Mouse (Mus musculus) stomach, embryonic 15.5 days (tissue): Measurements from ENCODE around the gene Tmtc2. TPM values are rescaled to one million over a fixed set of nuclear protein-coding genes. Genes with fewer than 3 reads are reported as not detected.
A peak's percentile ranks its signal among the peaks of the same experiment; 100 is the strongest.

Experiments
- ATAC-seq: fragments of 200-750 bp; cut with Nextera tagmentation; 2 replicates; pipeline ENCODE4 v1.8.0; 2017; ENCODE audit warnings: low read depth, moderate number of reproducible peaks, moderate TSS enrichment; ENCODE audit not compliant: insufficient read depth, low FRiP score
- H3K27ac ChIP-seq: fragments of 300-500 bp; sonication (generic); 2 replicates; pipeline ENCODE4 v1.5.1; 2015; ENCODE audit warnings: mild to moderate bottlenecking, inconsistent platforms
- H3K27me3 ChIP-seq: fragments of 300-500 bp; sonication (generic); replicated peaks from 2 replicates; pipeline ENCODE4 v1.6.1; 2015; ENCODE audit warnings: inconsistent platforms
- H3K36me3 ChIP-seq: fragments of 300-500 bp; sonication (generic); 2 replicates; pipeline ENCODE4 v1.6.1; 2015; ENCODE audit warnings: inconsistent platforms
- H3K4me1 ChIP-seq: fragments of 300-500 bp; sonication (generic); 2 replicates; pipeline ENCODE4 v1.6.1; 2015; ENCODE audit warnings: inconsistent platforms
- H3K4me2 ChIP-seq: fragments of 300-500 bp; sonication (generic); 2 replicates; pipeline ENCODE4 v1.6.1; 2015; ENCODE audit warnings: mild to moderate bottlenecking, inconsistent platforms
- H3K4me3 ChIP-seq: fragments of 300-500 bp; sonication (generic); replicated peaks from 2 replicates; pipeline ENCODE4 v1.5.1; 2015; ENCODE audit warnings: inconsistent platforms
- H3K9ac ChIP-seq: fragments of 300-500 bp; sonication (generic); 2 replicates; pipeline ENCODE4 v1.6.1; 2015; ENCODE audit warnings: inconsistent platforms
- H3K9me3 ChIP-seq: fragments of 300-500 bp; sonication (generic); 2 replicates; pipeline ENCODE4 v1.6.1; 2016; ENCODE audit warnings: inconsistent platforms
- WGBS: fragments of 180-500 bp; shearing (Covaris S2); methylation state at CpG from one replicate; pipeline ENCODE4 v1.1.7; 2015; 5-methylcytosine and 5-hydroxymethylcytosine counted together
- polyA plus RNA-seq: library from polyadenylated mRNA; unstranded; fragments of >200 nt; fragmentation: Nextera tagmentation; extraction: Ambion mirVana; gene quantifications from 2 replicates; pipeline ENCODE4 v1.2.1, GENCODE M21; 2015

The Tmtc2 gene
- polyA plus RNA-seq, 1 experiment from 2014 or later: 12.2 TPM

- H3K36me3 ChIP-seq: no peaks in the 10 kb centered on the region
- H3K4me3 ChIP-seq: no peak overlapping the region
- H3K9ac ChIP-seq: no peak overlapping the region
- WGBS: 92% methylated on average over 6 of the region's 6 CpGs
- H3K9me3 ChIP-seq: no peaks in the 10 kb centered on the region
- no peaks in the 10 kb centered on the region for H3K27me3 ChIP-seq
- H3K4me2 ChIP-seq: no peak overlapping the region
- ATAC-seq: no peak
- no peak overlapping the region for H3K27ac ChIP-seq
- H3K4me1 ChIP-seq: no peaks in the 10 kb centered on the region
Measured at GRCm38 (mm10) chr10:105542081-105542480, 32.2 kb downstream of the Tmtc2 start.

DNA sequence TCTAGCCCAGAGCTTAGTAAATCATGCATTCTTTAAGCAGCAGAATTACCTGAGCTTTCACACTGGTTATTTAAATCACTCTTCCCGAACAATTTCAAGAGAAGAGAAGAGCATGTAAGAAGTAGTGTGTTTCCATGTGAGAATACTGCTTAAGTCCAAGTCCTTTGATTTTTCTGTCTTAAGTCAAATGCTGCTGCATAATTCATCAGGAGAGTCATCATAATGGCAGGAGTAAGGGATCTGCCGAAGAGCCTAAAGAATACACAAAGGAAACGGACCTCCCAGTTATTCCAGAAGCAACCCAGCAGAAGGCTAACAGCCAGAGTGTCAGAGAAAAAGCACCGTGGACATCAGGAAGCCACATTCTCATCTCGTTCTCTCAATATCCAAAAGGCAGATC is 34.6 kb downstream of the Tmtc2 start:
- Histone ChIP-seq H3K27ac (no peak overlapping the region), H3K9ac (no peak overlapping the region), H3K9me3 (no peaks in the 10 kb centered on the region), H3K4me2 (no peak overlapping the region), H3K4me1 (no peaks in the 10 kb centered on the region), H3K27me3 (no peaks in the 10 kb centered on the region), H3K36me3 (no peaks in the 10 kb centered on the region), H3K4me3 (no peak overlapping the region)
- ATAC-seq: no peak
- 54% methylated on average over 5 of the region's 5 CpGs for WGBS

- no peak overlapping the region for H3K9ac ChIP-seq
- WGBS: 75% methylated on average over 4 of the region's 4 CpGs
- no peak overlapping the region for H3K4me3 ChIP-seq
- H3K4me2 ChIP-seq: no peak overlapping the region
- no peak for ATAC-seq
- H3K9me3 ChIP-seq: no peaks in the 10 kb centered on the region
- no peaks in the 10 kb centered on the region for H3K36me3 ChIP-seq
- H3K4me1 ChIP-seq: no peaks in the 10 kb centered on the region
- no peaks in the 10 kb centered on the region for H3K27me3 ChIP-seq
- H3K27ac ChIP-seq: no peak overlapping the region
Measured at GRCm38 (mm10) chr10:105536910-105537309, 37.3 kb downstream of the Tmtc2 start.

GRCm38 (mm10) chr10:105535848-105536247 is 38.4 kb downstream of the Tmtc2 start:
- no peak overlapping the region for H3K4me2 ChIP-seq
- H3K9me3 ChIP-seq: no peaks in the 10 kb centered on the region
- H3K27me3 ChIP-seq: no peaks in the 10 kb centered on the region
- H3K4me1 ChIP-seq: no peaks in the 10 kb centered on the region
- H3K27ac ChIP-seq: no peak overlapping the region
- ATAC-seq: no peak
- no peak overlapping the region for H3K4me3 ChIP-seq
- H3K36me3 ChIP-seq: no peaks in the 10 kb centered on the region
- no peak overlapping the region for H3K9ac ChIP-seq

DNA sequence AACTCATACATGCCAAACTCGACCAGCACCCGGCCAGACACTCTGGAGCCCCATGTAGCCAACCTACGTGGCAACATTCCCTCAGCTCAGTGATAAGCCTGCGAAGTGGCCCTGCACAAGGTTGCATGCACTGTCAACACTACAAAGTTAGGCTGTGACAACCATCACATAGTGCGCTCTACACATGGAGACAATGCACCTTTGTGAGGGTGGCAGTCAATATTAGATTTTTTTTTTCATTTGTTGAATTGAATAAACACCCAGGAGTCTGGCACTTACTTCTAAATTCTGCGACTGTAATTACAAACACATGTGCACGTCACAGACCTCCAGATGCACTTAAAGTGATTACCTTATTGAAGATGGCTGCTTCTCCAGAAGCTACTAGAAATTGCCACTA is 41.5 kb downstream of the Tmtc2 start:
- Histone ChIP-seq H3K4me3 (no peak overlapping the region), H3K4me2 (no peak overlapping the region), H3K27me3 (no peaks in the 10 kb centered on the region), H3K27ac (no peak overlapping the region), H3K4me1 (no peaks in the 10 kb centered on the region), H3K9ac (no peak overlapping the region), H3K36me3 (no peaks in the 10 kb centered on the region), H3K9me3 (no peaks in the 10 kb centered on the region)
- ATAC-seq: no peak
- 67% methylated on average over 7 of the region's 7 CpGs for WGBS

- Histone ChIP-seq H3K27me3 (no peaks in the 10 kb centered on the region), H3K27ac (no peak overlapping the region), H3K36me3 (no peaks in the 10 kb centered on the region), H3K9me3 (no peaks in the 10 kb centered on the region), H3K4me1 (no peaks in the 10 kb centered on the region), H3K9ac (no peak overlapping the region), H3K4me3 (no peak overlapping the region), H3K4me2 (no peak overlapping the region)
- no peak for ATAC-seq
- 84% methylated on average over 5 of the region's 5 CpGs for WGBS
Measured at GRCm38 (mm10) chr10:105532019-105532525, 42.2 kb downstream of the Tmtc2 start.

DNA sequence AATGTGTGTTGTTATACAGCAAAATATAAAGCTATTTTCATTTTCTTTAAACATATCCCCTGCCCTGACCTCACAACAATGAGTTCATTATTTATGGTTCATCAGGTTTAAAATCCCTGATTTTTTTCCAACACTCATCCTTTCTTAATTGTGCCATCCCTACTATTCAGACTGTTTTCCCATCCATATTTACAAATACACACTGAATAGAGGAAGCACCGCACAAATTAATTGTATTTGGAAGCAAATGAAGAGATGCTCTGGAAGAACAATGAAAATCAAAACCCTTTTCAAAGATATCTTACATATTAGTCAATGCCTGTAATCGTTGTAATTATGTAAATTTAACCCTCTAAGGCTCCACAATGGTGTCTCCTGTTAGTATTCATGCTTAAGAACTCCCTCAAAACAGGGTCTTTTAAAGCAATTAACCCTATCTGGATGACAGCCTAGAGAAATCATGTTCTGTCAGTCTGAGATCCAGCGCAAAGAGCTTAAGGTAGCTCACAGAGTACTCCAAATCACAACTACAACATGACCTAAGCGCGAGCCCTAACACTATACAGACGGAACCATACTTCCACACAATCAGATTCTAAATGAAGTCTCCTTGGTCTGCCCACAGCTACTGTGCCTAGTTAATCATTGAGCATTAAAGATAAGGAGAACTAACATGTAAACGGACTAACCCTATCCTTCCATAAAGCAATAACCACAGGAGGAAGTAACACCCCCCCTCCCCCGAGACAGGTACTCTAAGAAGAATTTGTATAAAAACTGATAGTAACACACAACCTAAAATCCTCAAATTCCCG is 43.0 kb downstream of the Tmtc2 start:
- Histone ChIP-seq H3K4me1 (no peaks in the 10 kb centered on the region), H3K27ac (peak overlapping the region; percentile 65; the same call in 1 of the 2 replicates), H3K9me3 (no peaks in the 10 kb centered on the region), H3K4me3 (no peak overlapping the region), H3K36me3 (no peaks in the 10 kb centered on the region), H3K4me2 (no peak overlapping the region), H3K27me3 (no peaks in the 10 kb centered on the region), H3K9ac (no peak overlapping the region)
- peak; percentile 77 for ATAC-seq
- 66% methylated on average over 9 of the region's 9 CpGs for WGBS

DNA sequence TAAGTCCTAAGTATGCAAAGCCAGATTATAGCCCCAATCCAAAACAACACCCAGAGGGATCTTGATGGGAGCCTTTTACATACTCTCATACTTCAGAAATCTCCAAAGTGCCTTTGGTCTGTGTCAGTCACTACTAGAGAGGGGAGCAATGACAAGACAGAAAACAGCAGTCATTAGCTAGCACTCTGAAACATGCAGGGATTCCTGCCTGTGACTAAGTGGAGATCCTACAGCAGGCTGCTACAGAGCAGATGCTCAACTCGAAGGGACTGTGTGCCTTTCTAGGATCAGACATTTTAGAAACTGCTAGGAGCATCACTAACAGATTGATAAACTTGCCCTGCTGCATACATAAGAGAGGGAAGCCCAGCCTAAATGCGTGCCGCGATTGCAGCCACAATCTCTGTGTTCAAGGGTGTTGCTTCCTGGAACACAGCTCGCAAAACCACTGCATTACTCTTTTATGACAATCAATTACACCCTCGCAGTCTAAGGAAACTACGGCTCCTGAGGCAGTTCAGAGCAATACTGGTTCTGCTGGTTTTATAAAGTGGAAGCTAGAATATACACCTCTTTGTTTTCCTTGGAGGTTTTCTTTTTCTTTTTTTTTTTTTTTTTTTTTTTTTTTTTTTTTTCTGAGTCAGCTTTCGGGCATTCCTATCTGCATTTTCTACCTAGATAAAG is 50.7 kb downstream of the Tmtc2 start:
- no peaks in the 10 kb centered on the region for H3K9me3 ChIP-seq
- H3K36me3 ChIP-seq: no peaks in the 10 kb centered on the region
- WGBS: 18% methylated on average over 8 of the region's 8 CpGs
- H3K9ac ChIP-seq: no peak overlapping the region
- H3K4me2 ChIP-seq: peak overlapping the region; percentile 30
- no peaks in the 10 kb centered on the region; the same call in 1 of the 2 replicates for H3K4me1 ChIP-seq
- peak; percentile 83 for ATAC-seq
- no peaks in the 10 kb centered on the region for H3K27me3 ChIP-seq
- H3K4me3 ChIP-seq: no peak overlapping the region
- H3K27ac ChIP-seq: peak overlapping the region; percentile 81

DNA sequence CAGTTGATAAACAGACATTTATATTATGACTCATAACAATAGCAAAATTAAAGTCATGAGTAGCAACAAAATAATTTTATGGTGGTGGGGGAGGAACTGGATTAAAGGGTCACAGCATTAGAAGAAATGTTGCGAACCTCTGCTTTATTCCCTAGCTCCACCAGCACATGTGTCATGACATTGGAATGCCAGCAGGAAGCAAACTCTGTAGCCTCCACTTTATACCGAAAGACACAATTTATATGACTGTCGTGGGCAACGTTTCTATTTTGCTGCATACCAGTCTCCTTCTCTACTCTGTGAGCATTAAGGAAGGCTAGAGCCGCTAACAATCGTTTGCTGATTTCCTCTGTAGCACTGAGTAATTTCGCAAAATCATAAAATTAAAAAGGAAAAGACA is 51.8 kb downstream of the Tmtc2 start:
- no peaks in the 10 kb centered on the region for H3K36me3 ChIP-seq
- no peaks in the 10 kb centered on the region for H3K9me3 ChIP-seq
- no peak for ATAC-seq
- H3K4me3 ChIP-seq: no peak overlapping the region
- H3K27ac ChIP-seq: no peak overlapping the region; the same call in 1 of the 2 replicates
- no peaks in the 10 kb centered on the region; the same call in 1 of the 2 replicates for H3K4me1 ChIP-seq
- no peak overlapping the region for H3K9ac ChIP-seq
- 47% methylated on average over 7 of the region's 7 CpGs for WGBS
- no peaks in the 10 kb centered on the region for H3K27me3 ChIP-seq
- H3K4me2 ChIP-seq: no peak overlapping the region

DNA sequence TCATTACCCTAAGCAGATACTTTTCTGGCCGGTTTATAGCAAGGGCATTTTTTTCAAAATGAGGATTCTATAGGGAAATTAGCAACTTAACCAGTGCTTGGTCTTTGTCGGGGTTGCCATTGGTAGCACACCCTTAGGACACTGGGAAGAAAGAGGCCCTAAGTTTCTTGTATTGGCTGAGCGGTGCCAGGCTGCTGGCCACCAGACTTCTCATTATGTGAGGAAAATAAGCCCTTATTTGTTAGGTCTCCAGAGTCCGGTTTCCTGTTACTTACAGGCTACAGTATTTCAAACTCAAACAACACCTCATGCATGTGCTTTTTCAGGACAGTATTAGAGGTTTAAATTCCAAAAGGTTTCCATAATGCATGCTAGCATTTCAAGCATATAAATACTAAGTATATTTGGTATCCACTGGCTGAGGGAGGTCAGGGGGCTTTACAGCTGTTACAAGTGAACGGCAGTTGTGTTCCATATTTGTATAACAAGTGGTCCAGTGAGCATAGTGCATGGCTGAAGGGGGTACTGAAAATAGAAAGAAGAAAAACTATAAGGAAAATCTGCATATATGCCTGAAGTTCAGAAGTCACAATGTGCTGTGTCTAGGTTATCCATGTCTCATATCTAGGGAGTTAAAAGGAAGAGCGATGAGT is 55.0 kb downstream of the Tmtc2 start:
- 77% methylated on average over 6 of the region's 6 CpGs for WGBS
- no peak overlapping the region for H3K27ac ChIP-seq
- no peaks in the 10 kb centered on the region; the same call in 1 of the 2 replicates for H3K4me1 ChIP-seq
- no peaks in the 10 kb centered on the region for H3K9me3 ChIP-seq
- no peak overlapping the region for H3K4me2 ChIP-seq
- H3K27me3 ChIP-seq: no peaks in the 10 kb centered on the region
- no peak overlapping the region for H3K4me3 ChIP-seq
- no peak overlapping the region for H3K9ac ChIP-seq
- H3K36me3 ChIP-seq: no peaks in the 10 kb centered on the region
- no peak for ATAC-seq

DNA sequence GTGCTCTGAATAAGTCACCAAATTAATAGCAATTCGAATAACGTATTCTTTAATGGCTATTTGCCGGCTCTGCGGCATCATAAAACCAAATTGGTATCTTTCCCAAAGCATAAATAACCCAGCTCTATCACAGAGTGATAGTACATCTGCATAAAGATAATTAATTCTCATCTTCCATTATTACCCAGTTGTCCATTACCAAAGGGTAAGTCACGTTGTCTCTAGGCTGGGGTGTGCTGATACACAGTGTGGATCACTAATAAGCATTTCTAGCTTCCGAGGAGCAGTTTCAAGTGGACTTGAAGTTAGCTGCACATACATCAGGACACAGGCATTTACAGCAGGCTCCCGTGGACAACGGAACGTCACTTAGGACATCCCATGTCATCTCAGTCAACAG is 56.1 kb downstream of the Tmtc2 start:
- Histone ChIP-seq H3K36me3 (no peaks in the 10 kb centered on the region), H3K4me2 (no peak overlapping the region), H3K4me3 (no peak overlapping the region), H3K27me3 (no peaks in the 10 kb centered on the region), H3K9ac (no peak overlapping the region), H3K4me1 (no peaks in the 10 kb centered on the region), H3K9me3 (no peaks in the 10 kb centered on the region), H3K27ac (no peak overlapping the region)
- 92% methylated on average over 9 of the region's 9 CpGs for WGBS
- no peak for ATAC-seq
